Mouse (Mus musculus) ovary, postnatal 36 days (tissue): Measurements from ENCODE around the gene Ctcfl.

Experiments used
- DNase-seq: peaks from one replicate; pipeline ENCODE4 v3.0.0; 2022; ENCODE audit warnings: low spot score, mixed read lengths

The Ctcfl gene

GRCm38 (mm10) chr2:173048041-173048745, 71.1 kb downstream of the Ctcfl start:
- no peak for DNase-seq

- no peak for DNase-seq
Observed at GRCm38 (mm10) chr2:173047471-173047870, 71.9 kb downstream of the Ctcfl start.

- no peak for DNase-seq
Observed at GRCm38 (mm10) chr2:173046582-173047297, 72.6 kb downstream of the Ctcfl start.

GRCm38 (mm10) chr2:173044198-173044970, 74.9 kb downstream of the Ctcfl start:
- peak; percentile 55 for DNase-seq
